Mouse (Mus musculus) liver, embryonic 14.5 days (tissue): ENCODE results near the gene Eif2b3. TPM values are rescaled to one million over a fixed set of nuclear protein-coding genes. Genes with fewer than 3 reads are reported as not detected.

ENCODE experiments used
- ATAC-seq: fragments of 200-750 bp; cut with Nextera tagmentation; 2 replicates; pipeline ENCODE4 v1.8.0; 2017; ENCODE audit warnings: moderate number of reproducible peaks, mild to moderate bottlenecking, moderate library complexity; ENCODE audit not compliant: insufficient read depth
- DNase-seq, 3 experiments: peaks; one replicate each; pipeline ENCODE4 v3.0.0-alpha.2; 2012 to 2013; ENCODE audit warnings: low read depth in 3 of 3, low spot score in 3 of 3
- H3K27ac ChIP-seq: fragments of 300-500 bp; sonication (generic); 2 replicates; pipeline ENCODE4 v1.5.1; 2014; ENCODE audit warnings: moderate library complexity, mild to moderate bottlenecking, control low read depth, inconsistent platforms
- H3K27me3 ChIP-seq: fragments of 300-500 bp; sonication (generic); 2 replicates; pipeline ENCODE4 v1.6.1; 2014; ENCODE audit warnings: mild to moderate bottlenecking, low read length, moderate library complexity; ENCODE audit not compliant: control insufficient read depth, insufficient read depth
- H3K36me3 ChIP-seq: fragments of 300-500 bp; sonication (generic); replicated peaks from 2 replicates; pipeline ENCODE4 v1.6.1; 2014; ENCODE audit warnings: low read depth; ENCODE audit not compliant: control insufficient read depth, insufficient read depth
- H3K4me1 ChIP-seq, 2 experiments: fragments of 200-500 bp in 1 of 2; fragments of 300-500 bp in 1 of 2; sonication (generic) in 1 of 2; replicated peaks; 2 replicates each; pipeline ENCODE4 v1.6.1; 2012 to 2014; ENCODE audit warnings: antibody characterized with exemption in 1 of 2, inconsistent platforms in 1 of 2, low read length in 1 of 2; ENCODE audit not compliant: control insufficient read depth in 2 of 2, insufficient read depth in 2 of 2
- H3K4me2 ChIP-seq: fragments of 300-500 bp; sonication (generic); 2 replicates; pipeline ENCODE4 v1.6.1; 2014; ENCODE audit warnings: low read depth, mild to moderate bottlenecking, control low read depth, moderate library complexity
- H3K4me3 ChIP-seq, 2 experiments: fragments of 200-500 bp in 1 of 2; fragments of 300-500 bp in 1 of 2; sonication (generic) in 1 of 2; 2 replicates each; pipeline ENCODE4 v1.5.1; 2012 to 2014; ENCODE audit warnings: low read depth in 2 of 2, low read length in 2 of 2, mild to moderate bottlenecking in 2 of 2, control low read depth in 1 of 2, inconsistent platforms in 1 of 2, moderate library complexity in 1 of 2; ENCODE audit not compliant: insufficient read depth in 1 of 2
- H3K9ac ChIP-seq: fragments of 300-500 bp; sonication (generic); replicated peaks from 2 replicates; pipeline ENCODE4 v1.6.1; 2014; ENCODE audit warnings: mild to moderate bottlenecking, control low read depth, moderate library complexity
- H3K9me3 ChIP-seq: fragments of 300-500 bp; sonication (generic); 2 replicates; pipeline ENCODE4 v1.6.1; 2016; ENCODE audit warnings: low read length, mixed read lengths; ENCODE audit not compliant: control insufficient read depth
- CTCF ChIP-seq: IDR thresholded peaks from 2 replicates; pipeline ENCODE4 v1.5.1; 2016; ENCODE audit warnings: antibody characterized with exemption, low read depth, control low read depth
- EP300 ChIP-seq: IDR thresholded peaks from 2 replicates; pipeline ENCODE4 v1.6.1; 2016; ENCODE audit warnings: antibody characterized with exemption, low read depth
- WGBS: fragments of 180-500 bp; shearing (Covaris S2); extraction: QIAGEN DNeasy Blood & Tissue Kit; methylation state at CpG from one replicate; pipeline ENCODE4 v1.1.7; 2014; ENCODE audit not compliant: insufficient replicate concordance; 5-methylcytosine and 5-hydroxymethylcytosine counted together
- polyA plus RNA-seq, 2 experiments: library from polyadenylated mRNA; depleted of rRNA in 1 of 2; stranded (reverse) in 1 of 2; unstranded in 1 of 2; fragments of >200 nt; fragmentation: Nextera tagmentation in 1 of 2; extraction: Ambion mirVana in 1 of 2; gene quantifications; 2 replicates each; pipeline versions ENCODE4 v1.2.1 to v1.2.3; 2012 to 2014

Eif2b3 gene
- polyA plus RNA-seq, 2 experiments: 17.3 to 32.7 TPM

DNA sequence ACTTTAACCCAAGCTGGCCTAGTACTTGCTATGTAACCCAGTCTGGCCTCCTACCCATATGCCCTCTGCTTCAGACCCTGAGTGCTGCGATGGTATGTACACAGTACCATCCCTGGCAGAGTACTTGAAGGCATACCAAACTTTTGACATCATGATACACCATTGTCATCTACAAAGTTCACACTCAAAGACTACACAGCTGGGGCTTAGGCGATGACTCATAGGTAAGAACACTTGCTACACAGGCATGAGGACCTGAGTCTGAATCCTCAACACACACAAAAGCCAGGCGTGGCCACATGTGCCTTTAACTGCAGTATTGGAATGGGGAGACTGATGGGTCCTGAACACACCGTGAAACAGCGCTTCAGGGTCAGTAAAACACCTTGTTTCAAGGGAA, 52.0 kb downstream of the Eif2b3 start:
- no peak overlapping the region for H3K4me3 ChIP-seq
- H3K4me2 ChIP-seq: no peak overlapping the region
- no peak for DNase-seq
- no peaks in the 10 kb centered on the region for H3K27me3 ChIP-seq
- H3K27ac ChIP-seq: no peak overlapping the region
- H3K9ac ChIP-seq: no peak overlapping the region
- TF ChIP-seq CTCF (no peak), EP300 (no peak)
- 88% methylated on average over 5 of the region's 5 CpGs for WGBS
- H3K4me1 ChIP-seq: peaks cover 4 to 13% of the 10 kb centered on the region in 2 experiments; a peak in 3 of 4 replicates
- no peak for ATAC-seq
- H3K36me3 ChIP-seq: peaks cover 30% of the 10 kb centered on the region
- H3K9me3 ChIP-seq: no peaks in the 10 kb centered on the region

DNA sequence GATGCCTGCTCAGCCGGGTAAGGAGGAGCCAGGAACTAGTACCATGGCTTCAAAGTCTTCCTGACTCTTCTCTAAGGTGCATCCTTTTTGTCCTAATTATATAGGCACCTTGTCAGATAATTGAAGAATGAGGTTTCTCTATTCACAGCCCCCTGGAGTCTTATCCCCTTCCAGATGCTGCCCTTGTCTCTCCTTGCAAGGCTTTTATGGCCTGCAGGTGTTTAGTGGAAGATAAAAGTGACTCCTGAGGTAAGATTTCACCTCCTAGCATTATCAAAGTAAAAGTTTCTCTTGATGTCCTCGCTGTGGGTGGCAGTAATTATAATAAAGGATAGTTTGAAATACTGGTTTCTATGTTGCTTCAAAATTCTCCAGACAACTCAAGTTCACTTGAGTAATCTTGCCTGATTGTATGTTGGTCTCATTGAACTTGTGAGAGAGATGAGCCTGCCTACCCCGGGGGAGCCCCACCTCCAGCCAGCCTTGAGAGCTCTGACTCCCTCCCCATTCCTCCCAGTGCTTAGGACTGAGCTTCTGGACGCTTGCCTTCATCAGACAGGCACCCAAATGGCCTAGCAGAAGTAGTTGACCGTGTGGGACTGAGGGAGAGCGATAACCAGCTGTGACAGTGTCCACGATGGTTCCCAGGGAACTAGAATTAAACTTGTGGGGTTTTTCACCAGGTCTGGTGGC, 68.9 kb downstream of the Eif2b3 start:
- ATAC-seq (peak; percentile 42; the same call in 1 of the 2 replicates), DNase-seq (peak; percentile 35 to 64 (median 62))
- 64% methylated on average over 7 of the region's 7 CpGs for WGBS
- Histone ChIP-seq H3K4me3 (no peak overlapping the region), H3K36me3 (peaks cover 5% of the 10 kb centered on the region; the same call in 1 of the 2 replicates), H3K9ac (no peak overlapping the region; the same call in none of the 2 replicates), H3K27me3 (no peaks in the 10 kb centered on the region), H3K9me3 (no peaks in the 10 kb centered on the region), H3K4me2 (no peak overlapping the region; the same call in 1 of the 2 replicates), H3K4me1 (peaks cover 24 to 35% of the 10 kb centered on the region in 2 experiments), H3K27ac (peak overlapping the region; percentile 48)
- TF ChIP-seq CTCF: no peak
- TF ChIP-seq EP300: peak; percentile 79

DNA sequence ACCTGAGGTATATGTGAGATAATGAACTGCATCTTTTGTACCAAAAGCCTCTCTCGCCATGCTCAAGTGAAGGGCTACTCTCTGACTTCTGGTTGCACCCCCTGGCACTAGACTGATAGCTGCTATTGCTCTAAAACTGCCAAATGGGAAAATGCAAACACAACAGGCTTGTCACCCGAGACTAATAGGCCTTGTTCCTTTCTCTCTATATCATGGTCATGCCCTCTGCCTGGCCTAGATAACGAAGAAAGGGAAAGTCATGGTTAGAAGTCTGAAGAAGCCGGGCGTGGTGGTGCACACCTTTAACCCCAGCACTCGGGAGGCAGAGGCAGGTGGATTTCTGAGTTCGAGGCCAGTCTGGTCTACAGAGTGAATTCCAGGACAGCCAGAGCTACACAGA, 71.4 kb downstream of the Eif2b3 start:
- peak overlapping the region; percentile 10; the same call in 1 of the 2 replicates for H3K9ac ChIP-seq
- H3K27me3 ChIP-seq: peaks cover 10% of the 10 kb centered on the region
- peak; percentile 53 to 67 (median 66) for DNase-seq
- H3K9me3 ChIP-seq: no peaks in the 10 kb centered on the region
- WGBS: 26% methylated on average over 7 of the region's 7 CpGs
- TF ChIP-seq EP300: peak; percentile 77
- no peak for TF ChIP-seq CTCF
- peak; percentile 84 for ATAC-seq
- no peak overlapping the region for H3K4me3 ChIP-seq
- H3K4me1 ChIP-seq: peaks cover 22 to 30% of the 10 kb centered on the region in 2 experiments
- H3K4me2 ChIP-seq: peak overlapping the region; percentile 16; the same call in 1 of the 2 replicates
- peak overlapping the region; percentile 79 for H3K27ac ChIP-seq
- 0 out of 2 replicates have a peak, but pooled peaks cover 2% of the 10 kb centered on the region for H3K36me3 ChIP-seq

- 62% methylated on average over 3 of the region's 3 CpGs for WGBS
- H3K4me2 ChIP-seq: no peak overlapping the region
Observed at GRCm38 (mm10) chr4:117094626-117095361, 75.6 kb downstream of the Eif2b3 start.

More at GRCm38 (mm10) chr4:117094626-117095361, 75.6 kb downstream of the Eif2b3 start:
- H3K36me3 ChIP-seq: no peaks in the 10 kb centered on the region
- ATAC-seq: no peak
- peaks cover 11% of the 10 kb centered on the region in 2 experiments for H3K4me1 ChIP-seq
- TF ChIP-seq EP300: no peak
- no peak for TF ChIP-seq CTCF
- H3K27me3 ChIP-seq: peaks cover 24% of the 10 kb centered on the region
- no peak overlapping the region for H3K9ac ChIP-seq
- no peak overlapping the region for H3K4me3 ChIP-seq
- no peaks in the 10 kb centered on the region for H3K9me3 ChIP-seq
- no peak for DNase-seq
- no peak overlapping the region for H3K27ac ChIP-seq
